Mouse (Mus musculus): ENCODE data around the gene Trim30b. TPM values are rescaled to one million over a fixed set of nuclear protein-coding genes. Genes with fewer than 3 reads are reported as not detected.

Trim30b gene
- total RNA-seq, 1 experiment from 2014 or later = 23.5 TPM

Other genes starting within 250 kb of the Trim30b start
- gene Ubqln5, start 240.1 kb downstream of the Trim30b start, total RNA-seq (2017) = not detected in 3 replicates
- gene Olfr643, start 232.5 kb downstream of the Trim30b start, total RNA-seq (2017) = not detected in 3 replicates
- 0.21 TPM in 1 of 3 replicates, not detected in the others for gene Ubqln3, start 226.6 kb downstream of the Trim30b start, total RNA-seq (2017)
- gene Ubqlnl, start 219.3 kb downstream of the Trim30b start, total RNA-seq (2017) = not detected in 3 replicates
- gene Olfm5, start 205.1 kb downstream of the Trim30b start, total RNA-seq (2017) = not detected in 3 replicates
- not detected in 3 replicates for gene Olfr648, start 186.5 kb downstream of the Trim30b start, total RNA-seq (2017)
- not detected in 3 replicates for gene Olfr649, start 173.9 kb downstream of the Trim30b start, total RNA-seq (2017)
- 0.21 to 1.6 TPM in 2 of 3 replicates, not detected in the other for gene Trim6, start 151.1 kb downstream of the Trim30b start, total RNA-seq (2017)
- 41.8 to 60.5 TPM (median 42.8 TPM) in 3 replicates for gene Trim34a, start 125.4 kb downstream of the Trim30b start, total RNA-seq (2017)
- 16.7 to 39.3 TPM (median 25.4 TPM) in 3 replicates for gene Trim5, start 81.8 kb downstream of the Trim30b start, total RNA-seq (2017)
- 151 to 341 TPM (median 152 TPM) in 3 replicates for gene Trim12a, start 54.4 kb downstream of the Trim30b start, total RNA-seq (2017)
- 1.6 to 6.2 TPM (median 1.8 TPM) in 3 replicates for gene Trim34b, start 40.4 kb downstream of the Trim30b start, total RNA-seq (2017)
- gene Trim12c, start 16.5 kb downstream of the Trim30b start, total RNA-seq (2017) = 38.3 to 79.6 TPM (median 51.5 TPM) in 3 replicates
- gene Trim30c, start 31.0 kb upstream of the Trim30b start, total RNA-seq (2017) = 0.58 to 1.1 TPM in 2 of 3 replicates, not detected in the other
- 50.5 to 91.1 TPM (median 54.1 TPM) in 3 replicates for gene Trim30a, start 95.3 kb upstream of the Trim30b start, total RNA-seq (2017)
- 26.0 to 47.8 TPM (median 29.6 TPM) in 3 replicates for gene Trim30d, start 138.0 kb upstream of the Trim30b start, total RNA-seq (2017)
- not detected in 3 replicates for gene Olfr651, start 180.2 kb upstream of the Trim30b start, total RNA-seq (2017)
- not detected in 3 replicates for gene Olfr652, start 191.0 kb upstream of the Trim30b start, total RNA-seq (2017)
- gene Olfr653, start 207.4 kb upstream of the Trim30b start, total RNA-seq (2017) = not detected in 3 replicates
- gene Olfr654, start 217.1 kb upstream of the Trim30b start, total RNA-seq (2017) = 0.67 TPM in 1 of 3 replicates, not detected in the others
- gene Olfr655, start 231.9 kb upstream of the Trim30b start, total RNA-seq (2017) = not detected in 3 replicates
- gene Olfr656, start 244.1 kb upstream of the Trim30b start, total RNA-seq (2017) = not detected in 3 replicates